Mouse (Mus musculus) liver, postnatal 0 days (tissue): ENCODE data around the gene Utp14a.

Experiments used
- CTCF ChIP-seq: sonication (generic); IDR thresholded peaks from 2 replicates; pipeline ENCODE4 v1.5.1; 2016; ENCODE audit warnings: antibody characterized with exemption, low read depth
- EP300 ChIP-seq: IDR thresholded peaks from 2 replicates; pipeline ENCODE4 v1.6.1; 2016; ENCODE audit warnings: antibody characterized with exemption, low read depth, mild to moderate bottlenecking

GRCm38 (mm10) chrX:48284386-48285005 is 27.8 kb downstream of the Utp14a start:
- TF ChIP-seq CTCF = no peak
- TF ChIP-seq EP300 = no peak
